Mouse (Mus musculus) cortical plate, adult 2 months (tissue): Measurements from ENCODE around the gene Fbxo11.

Experiments used
- CTCF ChIP-seq: fragments of 200-500 bp; IDR thresholded peaks from 2 replicates; pipeline ENCODE4 v1.5.1; 2011; ENCODE audit warnings: mild to moderate bottlenecking, control low read depth, low read length; ENCODE audit not compliant: insufficient read depth; ENCODE audit errors: extremely low read depth
- POLR2A ChIP-seq: fragments of 200-500 bp; IDR thresholded peaks from 2 replicates; pipeline ENCODE4 v1.6.1; 2011; ENCODE audit warnings: mild to moderate bottlenecking, low read length, control low read depth; ENCODE audit not compliant: insufficient read depth; ENCODE audit errors: extremely low read depth

GRCm38 (mm10) chr17:88097543-88097942 is 32.5 kb upstream of the Fbxo11 start:
- no peak for TF ChIP-seq POLR2A
- no peak for TF ChIP-seq CTCF
